Mouse (Mus musculus) bone marrow, adult 2 months (tissue): ENCODE results near the gene Lpin2.

Experiments used
- CTCF ChIP-seq: fragments of 200-500 bp; IDR thresholded peaks from 2 replicates; pipeline ENCODE4 v1.5.1; 2011; ENCODE audit warnings: low read length, control low read depth; ENCODE audit not compliant: control insufficient read depth, insufficient read depth
- POLR2A ChIP-seq: fragments of 200-500 bp; IDR thresholded peaks from 2 replicates; pipeline ENCODE4 v1.6.1; 2011; ENCODE audit warnings: low read depth, mild to moderate bottlenecking, control low read depth, low read length, borderline replicate concordance; ENCODE audit not compliant: control insufficient read depth

DNA sequence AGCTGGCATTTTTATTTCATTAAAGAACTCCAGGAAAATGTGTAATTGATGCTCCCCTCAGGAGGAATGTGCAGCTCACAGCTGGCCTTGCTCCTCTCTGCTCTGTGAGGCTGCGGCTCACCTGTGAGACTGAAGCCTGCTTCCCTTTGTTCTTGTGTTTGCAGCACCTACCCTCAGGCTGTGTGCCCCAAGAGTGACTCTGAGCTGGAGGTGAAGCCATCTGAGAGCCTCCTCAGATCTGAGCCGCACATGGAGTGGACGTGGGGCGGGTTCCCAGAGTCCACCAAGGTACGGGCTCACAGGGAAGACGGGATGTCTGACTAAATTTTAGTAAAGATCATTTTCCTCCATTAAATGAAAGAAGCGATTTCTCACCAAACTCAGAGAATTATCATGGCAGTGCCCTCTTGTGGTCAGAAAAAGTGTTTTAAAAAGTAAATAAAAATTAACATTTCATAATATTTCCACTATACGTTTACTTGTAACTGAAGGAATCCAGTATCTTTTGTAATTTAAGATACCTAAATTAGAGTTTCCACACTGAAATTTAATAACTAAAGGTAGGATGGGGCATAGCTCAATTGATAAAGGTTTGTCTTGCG is 47.8 kb downstream of the Lpin2 start:
- TF ChIP-seq CTCF (no peak), POLR2A (no peak)
